Mouse (Mus musculus) CD4-positive, CD25-positive, alpha-beta regulatory T cell, adult 4 months (primary cell): ENCODE measurements around the gene Pidd1. TPM values are rescaled to one million over a fixed set of nuclear protein-coding genes. Genes with fewer than 3 reads are reported as not detected.

ENCODE experiments used
- ATAC-seq: one replicate; pipeline ENCODE4 v1.8.0; 2017
- polyA plus RNA-seq, 2 experiments: library from polyadenylated mRNA; unstranded; fragments of 100-300 nt; shearing (Covaris generic); gene quantifications; one replicate each; pipeline ENCODE4 v1.2.1; 2017

Pidd1 gene
- polyA plus RNA-seq, 2 experiments from 2014 or later: 7.1 to 22.1 TPM

GRCm38 (mm10) chr7:141435129-141435855, 8.5 kb downstream of the Pidd1 start:
- peak; percentile 63 for ATAC-seq

- ATAC-seq: no peak
These were observed 9.4 kb downstream of the Pidd1 start for GRCm38 (mm10) chr7:141434464-141434863.

GRCm38 (mm10) chr7:141433517-141434400, 10.1 kb downstream of the Pidd1 start:
- no peak for ATAC-seq

GRCm38 (mm10) chr7:141432741-141433516, 10.9 kb downstream of the Pidd1 start:
- no peak for ATAC-seq

GRCm38 (mm10) chr7:141432186-141432611, 11.6 kb downstream of the Pidd1 start:
- ATAC-seq: no peak

- no peak for ATAC-seq
These were observed 12.2 kb downstream of the Pidd1 start for GRCm38 (mm10) chr7:141431434-141432185.

- no peak for ATAC-seq
These were observed 13.1 kb downstream of the Pidd1 start for GRCm38 (mm10) chr7:141430585-141431240.

- ATAC-seq: no peak
These were observed 13.8 kb downstream of the Pidd1 start for GRCm38 (mm10) chr7:141429840-141430584.

- no peak for ATAC-seq
These were observed 14.5 kb downstream of the Pidd1 start, which contains the start of gene Cend1 for GRCm38 (mm10) chr7:141429310-141429709. Cend1 (minus strand) TSS chr7:141429491.

- no peak for ATAC-seq
These were observed 15.1 kb downstream of the Pidd1 start for GRCm38 (mm10) chr7:141428701-141429100.

GRCm38 (mm10) chr7:141426948-141427730, 16.7 kb downstream of the Pidd1 start:
- no peak for ATAC-seq

- no peak for ATAC-seq
These were observed 20.0 kb downstream of the Pidd1 start for GRCm38 (mm10) chr7:141423811-141424210.

- ATAC-seq: no peak
These were observed 23.7 kb downstream of the Pidd1 start for GRCm38 (mm10) chr7:141420030-141420702.

GRCm38 (mm10) chr7:141418970-141419369, 24.9 kb downstream of the Pidd1 start:
- no peak for ATAC-seq

- no peak for ATAC-seq
These were observed 25.8 kb downstream of the Pidd1 start for GRCm38 (mm10) chr7:141417731-141418681.

- ATAC-seq: no peak
These were observed 27.5 kb downstream of the Pidd1 start for GRCm38 (mm10) chr7:141416144-141416841.
